Mouse (Mus musculus) MEL (cell line): Measurements from ENCODE around the gene Megf8. TPM values are rescaled to one million over a fixed set of nuclear protein-coding genes. Genes with fewer than 3 reads are reported as not detected.

Experiments
- DNase-seq: peaks from one replicate; pipeline ENCODE4 v3.0.0; 2011; ENCODE audit warnings: low read depth, low spot score
- H3K27ac ChIP-seq: 2 replicates; pipeline ENCODE4 v1.5.1; 2012; ENCODE audit warnings: low read depth, mild to moderate bottlenecking, control low read depth, low read length, moderate library complexity; ENCODE audit not compliant: control insufficient read depth
- H3K27me3 ChIP-seq, 2 experiments: fragments of 150-350 bp in 1 of 2; sonication (generic) in 1 of 2; 2 replicates each; pipeline ENCODE4 v1.6.1; 2012; ENCODE audit warnings: low read length in 2 of 2, mild to moderate bottlenecking in 2 of 2, improper control_type of control experiment in 1 of 2, moderate library complexity in 1 of 2; ENCODE audit not compliant: insufficient read depth in 2 of 2, control insufficient read depth in 1 of 2
- H3K36me3 ChIP-seq, 2 experiments: 2 replicates each; pipeline ENCODE4 v1.6.1; 2012 to 2014; ENCODE audit warnings: low read length in 2 of 2, improper control_type of control experiment in 1 of 2, inconsistent platforms in 1 of 2, mild to moderate bottlenecking in 1 of 2; ENCODE audit not compliant: insufficient read depth in 2 of 2, control insufficient read depth in 1 of 2
- H3K4me1 ChIP-seq, 2 experiments: fragments of 150-350 bp in 1 of 2; sonication (generic) in 1 of 2; 2 replicates each; pipeline ENCODE4 v1.6.1; 2012; ENCODE audit warnings: low read length in 2 of 2, improper control_type of control experiment in 1 of 2, mild to moderate bottlenecking in 1 of 2; ENCODE audit not compliant: insufficient read depth in 2 of 2, control insufficient read depth in 1 of 2
- H3K4me3 ChIP-seq, 2 experiments: fragments of 150-350 bp in 1 of 2; sonication (generic) in 1 of 2; 2 replicates each; pipeline ENCODE4 v1.5.1; 2012; ENCODE audit warnings: low read depth in 2 of 2, low read length in 2 of 2, mild to moderate bottlenecking in 2 of 2, moderate library complexity in 2 of 2, control low read depth in 1 of 2, improper control_type of control experiment in 1 of 2; ENCODE audit not compliant: control insufficient read depth in 1 of 2, insufficient read depth in 1 of 2
- H3K79me2 ChIP-seq: 2 replicates; pipeline ENCODE4 v1.6.1; 2012; ENCODE audit warnings: mild to moderate bottlenecking, low read length, moderate library complexity; ENCODE audit not compliant: control insufficient read depth, poor library complexity, insufficient read depth
- H3K9ac ChIP-seq: 2 replicates; pipeline ENCODE4 v1.6.1; 2012; ENCODE audit warnings: low read depth, mild to moderate bottlenecking, control low read depth, low read length, moderate library complexity; ENCODE audit not compliant: control insufficient read depth, poor library complexity, severe bottlenecking
- H3K9me3 ChIP-seq: fragments of 150-350 bp; sonication (generic); replicated peaks from 2 replicates; pipeline ENCODE4 v1.6.1; 2012; ENCODE audit warnings: mild to moderate bottlenecking, low read length, improper control_type of control experiment, moderate library complexity; ENCODE audit not compliant: insufficient read depth
- CTCF ChIP-seq, 3 experiments: IDR thresholded peaks in 2 of 3; conservative IDR thresholded peaks in 1 of 3; 2 replicates each; pipeline ENCODE4 v1.5.1; 2011 to 2012; ENCODE audit warnings: low read length in 3 of 3, low read depth in 2 of 3, mild to moderate bottlenecking in 2 of 3, improper control_type of control experiment in 1 of 3, inconsistent platforms in 1 of 3, mixed read lengths in 1 of 3, moderate library complexity in 1 of 3; ENCODE audit not compliant: control insufficient read depth in 1 of 3, insufficient read depth in 1 of 3, poor library complexity in 1 of 3, severe bottlenecking in 1 of 3
- E2F4 ChIP-seq: IDR thresholded peaks from 2 replicates; pipeline ENCODE4 v1.6.1; 2011; ENCODE audit warnings: low read depth, low read length, improper control_type of control experiment, borderline replicate concordance
- EP300 ChIP-seq, 2 experiments: IDR thresholded peaks; 2 replicates each; pipeline ENCODE4 v1.6.1; 2011; ENCODE audit warnings: improper control_type of control experiment in 2 of 2, low read length in 2 of 2, low read depth in 1 of 2, mild to moderate bottlenecking in 1 of 2
- GATA1 ChIP-seq: IDR thresholded peaks from 2 replicates; pipeline ENCODE4 v1.6.1; 2011; ENCODE audit warnings: low read depth, low read length, improper control_type of control experiment
- JUND ChIP-seq: IDR thresholded peaks from 2 replicates; pipeline ENCODE4 v1.6.1; 2011; ENCODE audit warnings: low read depth, mild to moderate bottlenecking, improper control_type of control experiment, low read length
- KAT2A ChIP-seq: conservative IDR thresholded peaks from 2 replicates; pipeline ENCODE4 v1.6.1; 2012; ENCODE audit warnings: low read depth, low read length, improper control_type of control experiment, inconsistent platforms
- MAX ChIP-seq: IDR thresholded peaks from 2 replicates; pipeline ENCODE4 v1.6.1; 2011; ENCODE audit warnings: low read length, improper control_type of control experiment
- MAZ ChIP-seq: IDR thresholded peaks from 2 replicates; pipeline ENCODE4 v1.6.1; 2012; ENCODE audit warnings: low read depth, mild to moderate bottlenecking, inconsistent platforms, low read length, improper control_type of control experiment
- MEF2A ChIP-seq: IDR thresholded peaks from 2 replicates; pipeline ENCODE4 v1.6.1; 2014; ENCODE audit warnings: low read depth, mild to moderate bottlenecking, inconsistent platforms, low read length, improper control_type of control experiment; ENCODE audit not compliant: poor library complexity, insufficient replicate concordance, severe bottlenecking; ENCODE audit errors: extremely low read depth
- MXI1 ChIP-seq: IDR thresholded peaks from 2 replicates; pipeline ENCODE4 v1.6.1; 2011; ENCODE audit warnings: mild to moderate bottlenecking, low read depth, low read length, improper control_type of control experiment
- MYB ChIP-seq: IDR thresholded peaks from 2 replicates; pipeline ENCODE4 v1.6.1; 2011; ENCODE audit warnings: mild to moderate bottlenecking, low read depth, low read length, improper control_type of control experiment
- MYC ChIP-seq: IDR thresholded peaks from 2 replicates; pipeline ENCODE4 v1.6.1; 2011; ENCODE audit warnings: low read depth, mild to moderate bottlenecking, low read length, improper control_type of control experiment, moderate library complexity
- NELFE ChIP-seq: IDR thresholded peaks from 2 replicates; pipeline ENCODE4 v1.6.1; 2011; ENCODE audit warnings: low read depth, low read length, improper control_type of control experiment
- POLR2A ChIP-seq, 2 experiments: IDR thresholded peaks; 2 replicates each; pipeline ENCODE4 v1.6.1; 2011 to 2012; ENCODE audit warnings: low read length in 2 of 2, mild to moderate bottlenecking in 2 of 2, control low read depth in 1 of 2, improper control_type of control experiment in 1 of 2, low read depth in 1 of 2, moderate library complexity in 1 of 2; ENCODE audit not compliant: control insufficient read depth in 1 of 2, insufficient read depth in 1 of 2, poor library complexity in 1 of 2
- POLR2AphosphoS2 ChIP-seq: IDR thresholded peaks from 2 replicates; pipeline ENCODE4 v1.6.1; 2011; ENCODE audit warnings: low read length, improper control_type of control experiment
- POLR2AphosphoS5 ChIP-seq: IDR thresholded peaks from 2 replicates; pipeline ENCODE4 v1.6.1; 2012; ENCODE audit warnings: low read depth, borderline replicate concordance, mild to moderate bottlenecking, inconsistent platforms, low read length, moderate library complexity, mixed read lengths
- RAD21 ChIP-seq: IDR thresholded peaks from 2 replicates; pipeline ENCODE4 v1.6.1; 2011; ENCODE audit warnings: mild to moderate bottlenecking, low read depth, low read length, improper control_type of control experiment
- RCOR1 ChIP-seq: IDR thresholded peaks from 2 replicates; pipeline ENCODE4 v1.6.1; 2012; ENCODE audit warnings: low read depth, mild to moderate bottlenecking, inconsistent platforms, low read length, improper control_type of control experiment
- TBP ChIP-seq: IDR thresholded peaks from 2 replicates; pipeline ENCODE4 v1.8.0; 2011; ENCODE audit warnings: low read depth, low read length, improper control_type of control experiment
- TCF12 ChIP-seq: IDR thresholded peaks from 2 replicates; pipeline ENCODE4 v1.6.1; 2014; ENCODE audit warnings: low read depth, mild to moderate bottlenecking, inconsistent platforms, low read length, improper control_type of control experiment, moderate library complexity
- USF1 ChIP-seq: IDR thresholded peaks from 2 replicates; pipeline ENCODE4 v1.6.1; 2014; ENCODE audit warnings: low read depth, mild to moderate bottlenecking, inconsistent platforms, low read length, improper control_type of control experiment, moderate library complexity
- ZC3H11A ChIP-seq: IDR thresholded peaks from 2 replicates; pipeline ENCODE4 v1.6.1; 2012; ENCODE audit warnings: low read depth, mild to moderate bottlenecking, inconsistent platforms, low read length, improper control_type of control experiment
- ZMIZ1 ChIP-seq: IDR thresholded peaks from 2 replicates; pipeline ENCODE4 v1.6.1; 2012; ENCODE audit warnings: low read depth, mild to moderate bottlenecking, inconsistent platforms, low read length, improper control_type of control experiment, moderate library complexity
- ZNF384 ChIP-seq: IDR thresholded peaks from 2 replicates; pipeline ENCODE4 v1.6.1; 2012; ENCODE audit warnings: low read depth, mild to moderate bottlenecking, inconsistent platforms, low read length, improper control_type of control experiment
- polyA plus RNA-seq, 2 experiments: library from polyadenylated mRNA; stranded (reverse) in 1 of 2; unstranded in 1 of 2; fragments of >175 nt in 1 of 2; fragments of >200 nt in 1 of 2; gene quantifications; 2 replicates each; pipeline versions ENCODE4 v1.2.1 to v1.2.4; 2012; ENCODE audit warnings: low replicate concordance in 2 of 2, low read depth in 1 of 2; ENCODE audit not compliant: insufficient read length in 2 of 2, insufficient read depth in 1 of 2, missing spikeins in 1 of 2
- total RNA-seq: library from RNA; depleted of rRNA; stranded (reverse); fragments of 300-350 nt; gene quantifications from 2 replicates; pipeline ENCODE4 v1.2.3, GENCODE M21; 2012

The Megf8 gene
- total and polyA plus RNA-seq, 3 experiments: 12.7 to 22.0 TPM; not detected in 1

GRCm38 (mm10) chr7:25393451-25394210 is 76.7 kb downstream of the Megf8 start:
- H3K27ac ChIP-seq: no peak overlapping the region
- no peak overlapping the region for H3K9ac ChIP-seq
- TF ChIP-seq MAZ (no peak), MYC (no peak), POLR2AphosphoS2 (no peak), JUND (no peak), TCF12 (no peak)
- DNase-seq: no peak
- peaks cover 0 to 14% of the 10 kb centered on the region in 2 experiments; a peak in 2 of 4 replicates for H3K36me3 ChIP-seq
- H3K4me3 ChIP-seq: no peak overlapping the region
- H3K9me3 ChIP-seq: no peaks in the 10 kb centered on the region
- H3K4me1 ChIP-seq: peaks cover 9 to 20% of the 10 kb centered on the region in 2 experiments; a peak in 3 of 4 replicates
- no peaks in the 10 kb centered on the region; the same call in 1 of the 2 replicates for H3K79me2 ChIP-seq
- no peaks in the 10 kb centered on the region for H3K27me3 ChIP-seq

GRCm38 (mm10) chr7:25394754-25395153 is 77.8 kb downstream of the Megf8 start:
- peak overlapping the region; percentile 32; the same call in 1 of the 2 replicates for H3K27ac ChIP-seq
- peak; percentile 44 for DNase-seq
- peaks cover 5 to 17% of the 10 kb centered on the region in 2 experiments; a peak in 3 of 4 replicates for H3K4me1 ChIP-seq
- no peak for TF ChIP-seq POLR2AphosphoS2
- TF ChIP-seq POLR2A (IDR thresholded peaks at IDR 0.05; ENCODE audit: control insufficient read depth in 1 of 2, insufficient read depth in 1 of 2, low read depth in 1 of 2, low read length in 2 of 2, poor library complexity in 1 of 2): no peak
- no peak for TF ChIP-seq MYB
- TF ChIP-seq TBP: 0 out of 2 replicates have a peak, but pooled peaks have one; percentile 8
- TF ChIP-seq ZC3H11A: no peak
- TF ChIP-seq USF1: no peak
- TF ChIP-seq ZMIZ1: no peak
- TF ChIP-seq MYC: no peak
- no peaks in the 10 kb centered on the region; the same call in 1 of the 2 replicates for H3K79me2 ChIP-seq
- H3K27me3 ChIP-seq: no peaks in the 10 kb centered on the region
- no peaks in the 10 kb centered on the region for H3K9me3 ChIP-seq
- H3K4me3 ChIP-seq: peak overlapping the region; percentile 63 to 93
- H3K36me3 ChIP-seq: peaks cover 0 to 11% of the 10 kb centered on the region in 2 experiments; a peak in 2 of 4 replicates
- H3K9ac ChIP-seq: peak overlapping the region; percentile 69

GRCm38 (mm10) chr7:25395186-25395557 is 78.2 kb downstream of the Megf8 start:
- H3K36me3 ChIP-seq: peaks cover 0 to 10% of the 10 kb centered on the region in 2 experiments; a peak in 2 of 4 replicates
- no peaks in the 10 kb centered on the region for H3K27me3 ChIP-seq
- H3K9me3 ChIP-seq: no peaks in the 10 kb centered on the region
- peak overlapping the region; percentile 69 for H3K9ac ChIP-seq
- H3K79me2 ChIP-seq: no peaks in the 10 kb centered on the region; the same call in 1 of the 2 replicates
- H3K27ac ChIP-seq: peak overlapping the region; percentile 32
- DNase-seq: peak; percentile 73
- H3K4me3 ChIP-seq: peak overlapping the region; percentile 63 to 93
- peaks cover 5 to 15% of the 10 kb centered on the region in 2 experiments; a peak in 3 of 4 replicates for H3K4me1 ChIP-seq
- no peak for TF ChIP-seq RAD21
- no peak for TF ChIP-seq E2F4
- TF ChIP-seq CTCF (IDR thresholded peaks at IDR 0.05 in 2 of 3, conservative IDR thresholded peaks at IDR 0.05 in 1 of 3; ENCODE audit: control insufficient read depth in 1 of 3, insufficient read depth in 1 of 3, low read depth in 2 of 3, low read length in 3 of 3, poor library complexity in 1 of 3, severe bottlenecking in 1 of 3): no peak
- TF ChIP-seq NELFE: 0 out of 2 replicates have a peak, but pooled peaks have one; percentile 46
- no peak for TF ChIP-seq ZNF384
- no peak for TF ChIP-seq MAX
- no peak for TF ChIP-seq MXI1
- TF ChIP-seq MEF2A: no peak
- TF ChIP-seq TBP: 0 out of 2 replicates have a peak, but pooled peaks have one; percentile 9
- TF ChIP-seq POLR2AphosphoS5: no peak
- TF ChIP-seq EP300 (IDR thresholded peaks at IDR 0.05; ENCODE audit: low read depth in 1 of 2, low read length in 2 of 2): 0 out of 4 replicates have a peak, but pooled peaks of 1 of the 2 experiments have one; percentile 5
- TF ChIP-seq RCOR1: no peak
- no peak for TF ChIP-seq KAT2A
- no peak for TF ChIP-seq TCF12
- no peak for TF ChIP-seq GATA1
